Mouse (Mus musculus): ENCODE data around the gene Ryk.

The Ryk gene

GRCm38 (mm10) chr9:102948706-102949105, 114.0 kb downstream of the Ryk start:
- no peak for DNase-seq (ENCODE audit: low read depth, low spot score)

- no peak for DNase-seq (ENCODE audit: low read depth, low spot score)
Measured at GRCm38 (mm10) chr9:102951091-102951994, 116.6 kb downstream of the Ryk start.

- no peak for DNase-seq (ENCODE audit: low read depth, low spot score)
Measured at GRCm38 (mm10) chr9:102955866-102956265, 121.1 kb downstream of the Ryk start.
